Mouse (Mus musculus): ENCODE measurements at regions not wholly inside any gene's neighbourhood (a gene's known extent, or its start where the extent isn't known, plus 50 kb on each side); places are given as distances from the start of the nearest gene placed in this dataset.
A peak's percentile ranks its signal among the peaks of the same experiment; 100 is the strongest.

GRCm38 (mm10) chr6:116767738-116768522 is 51.2 kb upstream of the Tmem72 start:
- peak; percentile 31 to 44 for DNase-seq

GRCm38 (mm10) chr6:116774954-116775675 is 58.4 kb upstream of the Tmem72 start:
- peak in 1 of 2 experiments; percentile 7 for DNase-seq

- DNase-seq: no peak
Measured at GRCm38 (mm10) chr6:116786553-116787335, 70.0 kb upstream of the Tmem72 start.

GRCm38 (mm10) chr6:116793321-116793960 is 76.7 kb upstream of the Tmem72 start:
- DNase-seq: no peak

GRCm38 (mm10) chr6:116793961-116794336 is 77.2 kb upstream of the Tmem72 start:
- no peak for DNase-seq

GRCm38 (mm10) chr6:116821215-116821912 is 104.7 kb upstream of the Tmem72 start:
- no peak for DNase-seq

- DNase-seq: no peak
Measured at GRCm38 (mm10) chr6:116822605-116823004, 105.9 kb upstream of the Tmem72 start.

- no peak for DNase-seq
Measured at GRCm38 (mm10) chr6:116825628-116826027, 108.9 kb upstream of the Tmem72 start.

- no peak for DNase-seq
Measured at GRCm38 (mm10) chr6:116829341-116829740, 112.6 kb upstream of the Tmem72 start.

- no peak for DNase-seq
Measured at GRCm38 (mm10) chr6:116845990-116846862, 129.5 kb upstream of the Tmem72 start.

GRCm38 (mm10) chr6:116848538-116849093 is 131.9 kb upstream of the Tmem72 start:
- DNase-seq: no peak

- no peak for DNase-seq
Measured at GRCm38 (mm10) chr6:116854029-116854428, 137.3 kb upstream of the Tmem72 start.

- no peak for DNase-seq
Measured at GRCm38 (mm10) chr6:116856093-116856492, 139.4 kb upstream of the Tmem72 start.

- DNase-seq: no peak
Measured at GRCm38 (mm10) chr6:116856917-116857491, 140.3 kb upstream of the Tmem72 start.

GRCm38 (mm10) chr6:116863130-116863529 is 146.4 kb upstream of the Tmem72 start:
- no peak for DNase-seq

- DNase-seq: no peak
Measured at GRCm38 (mm10) chr6:116863626-116864025, 146.9 kb upstream of the Tmem72 start.

GRCm38 (mm10) chr6:116893299-116893698 is 176.6 kb upstream of the Tmem72 start:
- no peak for DNase-seq

- no peak for DNase-seq
Measured at GRCm38 (mm10) chr6:116894252-116894651, 177.5 kb upstream of the Tmem72 start.

- DNase-seq: no peak
Measured at GRCm38 (mm10) chr6:116895114-116895513, 178.4 kb upstream of the Tmem72 start.

- DNase-seq: no peak
Measured at GRCm38 (mm10) chr6:116896132-116896630, 179.5 kb upstream of the Tmem72 start.
